Mouse (Mus musculus) cerebellum, postnatal 25 days (tissue): ENCODE results near the gene Timm22.
A peak's percentile ranks its signal among the peaks of the same experiment; 100 is the strongest.

Source experiments
- DNase-seq, 2 experiments: peaks; one replicate each; pipeline ENCODE4 v3.0.0; 2021; ENCODE audit warnings: mixed read lengths in 2 of 2

Timm22 gene

DNA sequence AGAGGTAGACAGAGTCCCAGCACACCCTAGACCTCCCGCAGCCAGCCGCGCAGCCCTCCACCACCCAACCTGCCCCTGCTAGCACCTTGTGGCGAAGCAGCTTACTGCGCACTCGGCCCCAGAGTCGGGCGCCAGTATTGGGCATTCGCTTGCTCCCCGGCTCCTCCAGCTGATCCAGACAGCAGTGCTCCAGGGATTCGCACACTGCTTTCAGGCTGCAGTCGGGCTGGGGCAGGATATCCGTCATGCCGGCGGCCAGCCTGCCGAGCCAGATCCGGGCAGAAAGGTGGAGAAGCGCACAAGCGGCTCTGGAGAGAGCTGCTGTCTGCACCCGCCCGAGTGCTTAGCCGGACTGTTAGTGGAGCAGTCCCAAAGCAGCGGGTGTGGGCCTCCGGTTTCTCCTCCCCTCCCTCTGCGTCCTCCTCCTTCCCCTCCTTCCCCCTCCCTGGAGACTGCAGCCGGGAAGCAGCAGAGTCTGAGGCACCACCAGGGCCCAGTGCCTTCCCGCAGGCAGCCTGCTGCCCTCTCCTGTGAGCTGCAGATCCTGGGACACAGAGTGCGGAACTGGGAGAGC lies 30.2 kb downstream of the Timm22 start:
- DNase-seq: peak; percentile 54 to 66

GRCm38 (mm10) chr11:76439666-76440065 lies 32.9 kb downstream of the Timm22 start:
- no peak for DNase-seq

DNA sequence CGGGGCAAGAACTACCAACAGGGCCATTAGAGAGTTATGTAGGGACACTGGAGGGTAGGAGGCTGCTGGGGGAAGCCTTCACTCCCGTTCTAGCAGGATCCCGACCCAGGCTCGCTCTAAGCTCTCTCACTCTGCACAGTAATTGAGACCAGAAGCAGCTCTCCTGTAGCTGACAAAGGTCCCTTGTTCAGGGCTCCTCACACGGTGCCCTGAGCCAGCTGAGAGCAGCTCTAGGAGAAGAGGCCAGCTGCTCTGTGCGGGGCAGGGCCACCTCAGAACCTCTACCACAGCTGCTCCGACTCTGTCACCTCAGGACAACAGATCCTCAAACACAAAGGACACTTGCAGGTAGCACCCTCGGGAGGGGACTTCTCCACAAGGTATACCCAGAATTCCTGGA lies 38.7 kb downstream of the Timm22 start:
- no peak for DNase-seq

- no peak for DNase-seq
Observed at GRCm38 (mm10) chr11:76446251-76446650, 39.5 kb downstream of the Timm22 start.

- DNase-seq: peak; percentile 69 to 77
Observed at GRCm38 (mm10) chr11:76449520-76450201, 42.9 kb downstream of the Timm22 start.

GRCm38 (mm10) chr11:76450202-76450561 lies 43.4 kb downstream of the Timm22 start:
- DNase-seq: no peak

- DNase-seq: peak; percentile 76 to 86
Observed at GRCm38 (mm10) chr11:76454492-76454891, 47.7 kb downstream of the Timm22 start.

GRCm38 (mm10) chr11:76456233-76456632 lies 49.5 kb downstream of the Timm22 start:
- DNase-seq: peak; percentile 91 to 95

- DNase-seq: no peak
Observed at GRCm38 (mm10) chr11:76456897-76457296, 50.1 kb downstream of the Timm22 start.

DNA sequence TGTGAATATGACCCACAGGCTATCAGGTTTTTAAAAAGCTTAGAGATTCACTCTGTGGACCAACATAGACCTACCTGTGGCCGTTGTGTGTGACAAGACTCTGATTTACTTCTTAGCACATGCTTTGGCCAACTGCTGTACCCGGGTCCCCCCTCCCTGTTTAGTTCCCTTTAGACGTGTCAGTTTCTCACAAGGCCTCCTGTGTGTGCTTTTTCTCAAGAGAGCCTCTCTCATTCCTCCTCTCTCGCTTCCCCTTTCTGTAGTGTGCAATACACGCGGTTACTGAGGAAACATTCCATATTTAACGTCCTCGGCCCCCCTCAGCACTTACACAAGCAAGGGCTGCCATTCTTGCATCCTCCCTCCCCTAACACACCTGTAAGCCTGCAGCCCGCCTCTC lies 52.0 kb downstream of the Timm22 start:
- DNase-seq: no peak

- DNase-seq: no peak
Observed at GRCm38 (mm10) chr11:76459489-76459888, 52.7 kb downstream of the Timm22 start.

DNA sequence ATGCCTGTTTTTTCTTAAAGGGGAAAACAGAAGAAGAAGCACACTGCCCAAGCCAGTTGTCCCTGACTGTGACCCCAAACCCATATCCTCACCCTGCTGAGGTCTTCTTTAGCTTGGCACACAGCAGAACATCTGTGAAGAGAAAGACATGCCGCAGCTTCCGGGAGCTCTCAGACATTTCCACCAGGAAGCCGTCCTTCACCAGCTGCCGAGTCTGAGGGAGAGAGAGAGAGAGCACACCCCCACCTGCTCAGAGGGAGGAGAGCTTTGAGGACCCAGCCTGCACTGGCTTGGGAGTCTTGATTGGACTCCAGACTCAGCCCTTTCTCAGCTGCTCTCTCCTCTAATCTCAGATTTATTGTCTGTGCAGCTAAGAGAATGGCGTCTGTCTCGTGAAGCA lies 54.4 kb downstream of the Timm22 start:
- DNase-seq: no peak

DNA sequence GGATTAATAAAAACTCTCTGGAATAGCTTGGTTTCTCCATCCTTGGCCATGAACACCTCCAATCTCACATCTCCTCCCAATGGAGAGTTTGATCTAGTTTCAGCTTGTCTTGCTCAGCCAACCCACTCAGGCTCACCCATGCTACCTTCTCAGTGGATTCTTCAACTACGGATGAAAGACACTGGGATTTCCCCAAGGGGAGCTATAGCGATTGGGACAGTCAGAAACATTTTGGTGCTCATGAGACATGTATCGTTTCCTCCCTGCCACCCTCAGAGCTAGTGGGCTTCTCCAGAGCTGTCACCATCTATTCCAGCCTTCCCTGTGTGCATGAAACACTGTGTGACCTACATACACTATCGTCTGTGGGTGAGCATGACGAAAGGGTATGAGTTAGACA lies 54.9 kb downstream of the Timm22 start:
- no peak for DNase-seq

DNA sequence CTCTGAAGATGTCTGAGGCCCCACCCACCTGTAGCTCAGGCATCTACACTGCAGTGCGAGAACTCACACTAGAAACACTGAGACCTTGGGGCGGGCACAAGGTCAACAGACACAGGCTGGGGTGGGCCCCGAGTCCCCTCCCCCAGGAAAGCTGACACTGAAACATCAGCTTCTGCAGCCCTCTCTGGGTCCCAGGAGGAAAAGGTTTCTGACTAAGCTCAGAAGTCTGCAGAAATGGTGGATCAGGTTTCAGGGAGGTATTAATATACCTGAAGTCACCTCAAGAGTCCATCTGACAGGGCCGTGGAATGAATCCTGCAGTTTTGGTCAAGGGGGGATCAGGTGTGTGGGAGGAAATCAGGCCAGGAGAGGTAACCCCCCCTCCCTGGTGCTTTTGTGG lies 59.1 kb downstream of the Timm22 start:
- DNase-seq: no peak
